Mouse (Mus musculus) heart, embryonic 13.5 days (tissue): ENCODE measurements around the gene Nufip1. TPM values are rescaled to one million over a fixed set of nuclear protein-coding genes. Genes with fewer than 3 reads are reported as not detected.
A peak's percentile ranks its signal among the peaks of the same experiment; 100 is the strongest.

Experiments
- ATAC-seq: fragments of 200-750 bp; cut with Nextera tagmentation; 2 replicates; pipeline ENCODE4 v1.8.0; 2017; ENCODE audit warnings: moderate TSS enrichment; ENCODE audit not compliant: insufficient number of reproducible peaks, low FRiP score, low TSS enrichment; ENCODE audit errors: extremely low read depth
- H3K27ac ChIP-seq: fragments of 300-500 bp; sonication (generic); replicated peaks from 2 replicates; pipeline ENCODE4 v1.5.1; 2015; ENCODE audit warnings: moderate library complexity, mild to moderate bottlenecking, inconsistent platforms
- H3K27me3 ChIP-seq: fragments of 300-500 bp; sonication (generic); replicated peaks from 2 replicates; pipeline ENCODE4 v1.6.1; 2015; ENCODE audit warnings: mild to moderate bottlenecking, inconsistent platforms
- H3K36me3 ChIP-seq: fragments of 300-500 bp; sonication (generic); 2 replicates; pipeline ENCODE4 v1.6.1; 2015; ENCODE audit warnings: mild to moderate bottlenecking, inconsistent platforms
- H3K4me1 ChIP-seq: fragments of 300-500 bp; sonication (generic); 2 replicates; pipeline ENCODE4 v1.6.1; 2015; ENCODE audit warnings: inconsistent platforms
- H3K4me2 ChIP-seq: fragments of 300-500 bp; sonication (generic); 2 replicates; pipeline ENCODE4 v1.6.1; 2015; ENCODE audit warnings: inconsistent platforms, mild to moderate bottlenecking, moderate library complexity
- H3K4me3 ChIP-seq: fragments of 300-500 bp; sonication (generic); 2 replicates; pipeline ENCODE4 v1.5.1; 2015; ENCODE audit warnings: moderate library complexity, mild to moderate bottlenecking, inconsistent platforms
- H3K9ac ChIP-seq: fragments of 300-500 bp; sonication (generic); 2 replicates; pipeline ENCODE4 v1.6.1; 2015; ENCODE audit warnings: inconsistent platforms, mild to moderate bottlenecking, moderate library complexity
- H3K9me3 ChIP-seq: fragments of 300-500 bp; sonication (generic); 2 replicates; pipeline ENCODE4 v1.6.1; 2016; ENCODE audit warnings: inconsistent platforms
- WGBS: fragments of 180-500 bp; shearing (Covaris S2); methylation state at CpG from one replicate; pipeline ENCODE4 v1.1.7; 2015; ENCODE audit warnings: mixed read lengths; 5-methylcytosine and 5-hydroxymethylcytosine counted together
- polyA plus RNA-seq: library from polyadenylated mRNA; unstranded; fragments of >200 nt; fragmentation: Nextera tagmentation; extraction: Ambion mirVana; gene quantifications from 2 replicates; pipeline ENCODE4 v1.2.1, GENCODE M21; 2015

Nufip1 gene
- 9.7 and 10.5 TPM in 2 replicates for polyA plus RNA-seq

- H3K9ac ChIP-seq, result peak within 1 kb of the TSS; percentile 93
- ATAC-seq, result peak; percentile 89
- WGBS, result under 1% methylated on average over 69 of the region's 69 CpGs
- peaks cover 22% of the 10 kb centered on the region for H3K4me1 ChIP-seq
- H3K4me2 ChIP-seq, result peak within 1 kb of the TSS; percentile 96
- H3K9me3 ChIP-seq, result no peaks in the 10 kb centered on the region
- peak within 1 kb of the TSS; percentile 79 for H3K4me3 ChIP-seq
- H3K36me3 ChIP-seq, result peaks cover 33% of the 10 kb centered on the region
- H3K27me3 ChIP-seq, result no peaks in the 10 kb centered on the region
- peak within 1 kb of the TSS; percentile 82 for H3K27ac ChIP-seq
Observed at GRCm38 (mm10) chr14:76110396-76111221, at the start of gene Nufip1, which contains the start of gene Gpalpp1. TSS of gene Nufip1 (plus strand) at chr14:76110891. TSS of gene Gpalpp1 (minus strand) at chr14:76110760.

GRCm38 (mm10) chr14:76067237-76067636 is 43.5 kb upstream of the Nufip1 start:
- H3K4me1 ChIP-seq, result no peaks in the 10 kb centered on the region
- 73% methylated on average over 1 of the region's 1 CpGs for WGBS
- no peaks in the 10 kb centered on the region for H3K9me3 ChIP-seq
- H3K4me2 ChIP-seq, result no peak overlapping the region
- no peaks in the 10 kb centered on the region for H3K36me3 ChIP-seq
- H3K27me3 ChIP-seq, result no peaks in the 10 kb centered on the region
- no peak overlapping the region for H3K4me3 ChIP-seq
- ATAC-seq, result no peak
- no peak overlapping the region for H3K9ac ChIP-seq
- H3K27ac ChIP-seq, result no peak overlapping the region

- Histone ChIP-seq H3K27me3 (no peaks in the 10 kb centered on the region), H3K9me3 (no peaks in the 10 kb centered on the region), H3K4me1 (no peaks in the 10 kb centered on the region), H3K27ac (no peak overlapping the region), H3K4me3 (no peak overlapping the region), H3K36me3 (no peaks in the 10 kb centered on the region), H3K9ac (no peak overlapping the region), H3K4me2 (no peak overlapping the region)
- 52% methylated on average over 4 of the region's 4 CpGs for WGBS
- ATAC-seq, result no peak
Observed at GRCm38 (mm10) chr14:76068296-76068695, 42.4 kb upstream of the Nufip1 start.

GRCm38 (mm10) chr14:76069296-76069695 is 41.4 kb upstream of the Nufip1 start:
- Histone ChIP-seq H3K4me3 (no peak overlapping the region), H3K4me2 (no peak overlapping the region), H3K9me3 (no peaks in the 10 kb centered on the region), H3K36me3 (no peaks in the 10 kb centered on the region), H3K9ac (no peak overlapping the region), H3K27me3 (no peaks in the 10 kb centered on the region), H3K4me1 (no peaks in the 10 kb centered on the region), H3K27ac (no peak overlapping the region)
- 77% methylated on average over 4 of the region's 4 CpGs for WGBS
- no peak for ATAC-seq

GRCm38 (mm10) chr14:76072626-76073025 is 38.1 kb upstream of the Nufip1 start:
- Histone ChIP-seq H3K4me1 (no peaks in the 10 kb centered on the region), H3K9me3 (no peaks in the 10 kb centered on the region), H3K36me3 (no peaks in the 10 kb centered on the region), H3K4me3 (no peak overlapping the region), H3K4me2 (no peak overlapping the region), H3K9ac (no peak overlapping the region), H3K27me3 (no peaks in the 10 kb centered on the region), H3K27ac (no peak overlapping the region)
- 36% methylated on average over 2 of the region's 2 CpGs for WGBS
- no peak for ATAC-seq

GRCm38 (mm10) chr14:76074206-76074605 is 36.5 kb upstream of the Nufip1 start:
- no peak overlapping the region for H3K4me2 ChIP-seq
- no peaks in the 10 kb centered on the region for H3K4me1 ChIP-seq
- no peaks in the 10 kb centered on the region for H3K36me3 ChIP-seq
- no peak overlapping the region for H3K27ac ChIP-seq
- peaks cover 9% of the 10 kb centered on the region for H3K27me3 ChIP-seq
- H3K9me3 ChIP-seq, result no peaks in the 10 kb centered on the region
- no peak overlapping the region for H3K9ac ChIP-seq
- no peak for ATAC-seq
- H3K4me3 ChIP-seq, result no peak overlapping the region
- 74% methylated on average over 1 of the region's 1 CpGs for WGBS

- Histone ChIP-seq H3K4me2 (no peak overlapping the region), H3K4me3 (no peak overlapping the region), H3K27me3 (peaks cover 9% of the 10 kb centered on the region), H3K9me3 (no peaks in the 10 kb centered on the region), H3K9ac (no peak overlapping the region), H3K27ac (no peak overlapping the region), H3K4me1 (no peaks in the 10 kb centered on the region), H3K36me3 (no peaks in the 10 kb centered on the region)
- WGBS, result 51% methylated on average over 4 of the region's 4 CpGs
- no peak for ATAC-seq
Observed at GRCm38 (mm10) chr14:76075721-76076120, 35.0 kb upstream of the Nufip1 start.

GRCm38 (mm10) chr14:76076602-76077001 is 34.1 kb upstream of the Nufip1 start:
- Histone ChIP-seq H3K27ac (no peak overlapping the region), H3K9ac (no peak overlapping the region), H3K4me1 (no peaks in the 10 kb centered on the region), H3K27me3 (peaks cover 9% of the 10 kb centered on the region), H3K4me3 (no peak overlapping the region), H3K9me3 (no peaks in the 10 kb centered on the region), H3K4me2 (no peak overlapping the region), H3K36me3 (no peaks in the 10 kb centered on the region)
- no peak for ATAC-seq
- 63% methylated on average over 4 of the region's 4 CpGs for WGBS

GRCm38 (mm10) chr14:76077088-76077491 is 33.6 kb upstream of the Nufip1 start:
- no peak overlapping the region for H3K4me2 ChIP-seq
- no peaks in the 10 kb centered on the region for H3K4me1 ChIP-seq
- H3K4me3 ChIP-seq, result no peak overlapping the region
- H3K9me3 ChIP-seq, result no peaks in the 10 kb centered on the region
- 41% methylated on average over 9 of the region's 9 CpGs for WGBS
- no peaks in the 10 kb centered on the region for H3K36me3 ChIP-seq
- peaks cover 9% of the 10 kb centered on the region for H3K27me3 ChIP-seq
- no peak overlapping the region for H3K9ac ChIP-seq
- no peak overlapping the region for H3K27ac ChIP-seq
- no peak for ATAC-seq

- WGBS, result 58% methylated on average over 11 of the region's 11 CpGs
- Histone ChIP-seq H3K36me3 (peaks cover 3% of the 10 kb centered on the region; the same call in 1 of the 2 replicates), H3K4me3 (no peak overlapping the region), H3K4me1 (peaks cover 6% of the 10 kb centered on the region; the same call in 1 of the 2 replicates), H3K9ac (no peak overlapping the region), H3K9me3 (no peaks in the 10 kb centered on the region), H3K27me3 (peaks cover 9% of the 10 kb centered on the region), H3K4me2 (no peak overlapping the region), H3K27ac (no peak overlapping the region)
- no peak for ATAC-seq
Observed at GRCm38 (mm10) chr14:76081451-76081850, 29.2 kb upstream of the Nufip1 start.

- ATAC-seq, result no peak
- Histone ChIP-seq H3K4me2 (no peak overlapping the region), H3K27me3 (peaks cover 9% of the 10 kb centered on the region), H3K9ac (no peak overlapping the region), H3K4me3 (no peak overlapping the region), H3K4me1 (peaks cover 6% of the 10 kb centered on the region; the same call in 1 of the 2 replicates), H3K36me3 (peaks cover 8% of the 10 kb centered on the region; the same call in 1 of the 2 replicates), H3K9me3 (no peaks in the 10 kb centered on the region), H3K27ac (no peak overlapping the region)
- 78% methylated on average over 13 of the region's 13 CpGs for WGBS
Observed at GRCm38 (mm10) chr14:76082086-76082636, 28.5 kb upstream of the Nufip1 start.
